Mouse (Mus musculus) inflammation-experienced regulatory T-cells, adult 6 months (primary cell): ENCODE data around the gene Arhgap27. TPM values are rescaled to one million over a fixed set of nuclear protein-coding genes. Genes with fewer than 3 reads are reported as not detected.

Source experiments
- ATAC-seq: one replicate; pipeline ENCODE4 v1.8.0; 2017
- polyA plus RNA-seq, 3 experiments: library from polyadenylated mRNA; unstranded; fragments of 100-300 nt; shearing (Covaris generic); gene quantifications; one replicate each; pipeline ENCODE4 v1.2.1; 2017

Gene Arhgap27
- polyA plus RNA-seq, 3 experiments from 2014 or later = 22.2 to 27.8 (median 25.8) TPM

- no peak for ATAC-seq
Measured at GRCm38 (mm10) chr11:103380460-103380859, 17.0 kb upstream of the Arhgap27 start.

DNA sequence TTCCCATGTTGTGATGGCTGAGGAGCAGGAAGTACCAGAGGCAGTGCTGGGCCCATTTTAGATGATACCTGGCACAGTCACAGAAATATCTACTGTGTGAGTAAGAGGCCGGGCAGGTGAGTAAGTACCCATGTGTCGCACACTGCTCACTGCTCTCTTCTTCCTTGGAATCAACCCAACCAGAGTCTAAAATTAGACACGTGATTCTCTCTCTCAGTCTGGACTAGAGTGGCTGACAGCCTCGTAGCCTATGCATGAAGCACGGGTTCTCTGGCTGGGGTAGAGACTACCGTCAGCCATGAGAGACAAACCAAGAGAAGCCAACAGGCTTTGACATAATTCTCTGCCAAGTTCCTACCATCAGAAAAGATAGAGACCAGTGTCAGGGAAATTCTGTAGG, 14.8 kb upstream of the Arhgap27 start:
- no peak for ATAC-seq

DNA sequence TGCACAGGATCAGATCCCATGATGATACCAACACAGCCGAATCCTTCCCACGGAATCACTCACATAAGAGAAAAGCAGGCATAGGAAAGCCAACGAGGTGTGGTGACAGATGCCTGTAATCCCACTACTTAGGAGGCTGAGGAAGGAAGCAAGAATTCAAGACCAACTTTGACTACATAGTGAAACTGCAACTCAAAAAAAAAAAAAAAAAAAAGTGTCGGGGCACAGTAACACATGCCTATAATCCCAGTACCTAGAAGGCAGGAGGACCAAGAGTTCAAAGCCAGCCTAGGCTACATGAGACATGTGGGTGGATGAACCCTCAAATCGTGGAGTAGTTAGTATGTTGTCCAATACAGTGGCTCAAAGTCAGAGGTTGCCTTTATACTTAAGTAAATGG, 12.3 kb upstream of the Arhgap27 start:
- no peak for ATAC-seq

DNA sequence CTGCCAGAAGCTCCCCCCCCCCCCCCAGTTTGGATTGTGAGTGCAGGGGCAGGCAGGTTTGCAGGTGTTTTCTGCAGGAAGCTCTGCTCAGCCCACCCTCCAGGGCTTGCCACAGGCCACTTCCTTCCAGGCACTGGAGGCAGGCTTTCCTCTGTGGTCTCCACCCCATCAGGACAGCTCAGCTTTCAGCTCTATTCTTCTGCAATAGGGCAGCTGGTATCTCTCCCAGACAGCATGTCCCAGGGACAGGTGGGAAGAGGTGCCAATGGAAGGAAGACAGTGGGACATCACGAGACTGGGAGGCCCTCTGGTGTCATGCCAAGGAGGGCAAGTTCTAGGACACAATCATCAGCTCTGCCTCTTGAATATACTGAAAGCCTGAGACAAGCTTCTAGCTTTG, 11.8 kb upstream of the Arhgap27 start:
- ATAC-seq = peak; percentile 41

DNA sequence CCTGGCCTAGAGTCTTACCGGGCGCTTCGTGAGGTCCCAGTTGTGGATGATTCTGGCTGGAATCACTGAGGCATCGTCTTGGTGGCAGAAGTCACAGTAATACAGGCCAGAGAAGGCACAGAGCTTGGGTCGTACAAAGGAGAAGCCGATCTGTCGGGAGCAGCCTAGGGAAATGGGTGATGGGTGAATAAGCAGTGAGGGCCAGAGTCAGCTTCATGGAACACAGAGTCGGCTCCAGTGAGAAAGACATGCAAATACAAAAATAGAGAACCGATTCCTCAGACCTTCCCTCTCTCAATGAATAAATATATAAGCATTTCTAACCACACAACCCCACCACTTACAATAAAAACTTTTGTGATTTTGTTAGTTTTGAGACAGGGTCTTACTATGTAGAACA, 10.4 kb upstream of the Arhgap27 start:
- ATAC-seq = no peak

GRCm38 (mm10) chr11:103372561-103372960, 9.1 kb upstream of the Arhgap27 start:
- no peak for ATAC-seq

DNA sequence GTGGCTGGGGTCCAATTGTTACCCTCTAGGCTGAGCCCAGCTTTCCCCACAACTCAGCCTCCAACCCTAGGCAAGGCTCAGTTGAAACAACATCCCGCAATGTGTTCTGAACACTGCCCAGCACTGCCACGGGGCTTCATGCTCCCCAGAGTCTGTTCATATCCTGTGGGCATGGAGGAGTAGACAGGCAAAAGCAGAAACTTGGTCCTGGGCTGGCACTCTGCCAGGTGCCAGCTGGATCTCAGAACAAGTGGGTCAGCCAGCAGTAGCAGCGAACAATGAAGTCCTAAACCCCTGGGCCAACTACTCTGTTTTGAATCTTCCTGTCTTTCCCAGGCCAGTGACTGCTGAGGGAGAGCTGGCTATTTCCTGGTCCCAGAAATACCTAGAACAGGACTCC, 8.6 kb upstream of the Arhgap27 start:
- ATAC-seq = no peak

- ATAC-seq = no peak
Measured at GRCm38 (mm10) chr11:103371222-103371539, 7.7 kb upstream of the Arhgap27 start.

- ATAC-seq = no peak
Measured at GRCm38 (mm10) chr11:103370397-103371221, 7.1 kb upstream of the Arhgap27 start.

DNA sequence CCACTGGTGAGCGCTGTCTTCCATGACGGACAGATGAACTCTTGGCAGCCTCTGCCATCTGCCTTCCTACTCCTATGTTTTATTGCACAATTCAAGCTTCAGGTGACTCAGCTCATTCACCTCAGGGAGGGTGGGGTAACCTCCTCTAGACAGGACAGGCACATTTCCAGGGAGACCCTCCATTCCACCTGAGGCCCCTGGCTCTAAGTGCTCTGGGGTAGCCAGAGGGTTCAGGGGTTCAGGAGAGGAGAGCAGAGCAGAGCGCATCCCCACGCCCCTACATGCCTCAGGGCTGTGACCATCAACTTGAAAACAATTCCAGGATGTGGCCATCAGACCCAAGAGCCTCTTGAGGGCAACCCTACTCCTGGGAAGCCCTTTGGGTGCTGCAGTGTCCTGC, 2.0 kb upstream of the Arhgap27 start:
- ATAC-seq = no peak

- ATAC-seq = no peak
Measured at GRCm38 (mm10) chr11:103365022-103365421, 1.5 kb upstream of the Arhgap27 start.

- no peak for ATAC-seq
Measured at GRCm38 (mm10) chr11:103364335-103364734, 843 bp upstream of the Arhgap27 start.

- ATAC-seq = no peak
Measured at GRCm38 (mm10) chr11:103362521-103363181, 841 bp downstream of the Arhgap27 start.

DNA sequence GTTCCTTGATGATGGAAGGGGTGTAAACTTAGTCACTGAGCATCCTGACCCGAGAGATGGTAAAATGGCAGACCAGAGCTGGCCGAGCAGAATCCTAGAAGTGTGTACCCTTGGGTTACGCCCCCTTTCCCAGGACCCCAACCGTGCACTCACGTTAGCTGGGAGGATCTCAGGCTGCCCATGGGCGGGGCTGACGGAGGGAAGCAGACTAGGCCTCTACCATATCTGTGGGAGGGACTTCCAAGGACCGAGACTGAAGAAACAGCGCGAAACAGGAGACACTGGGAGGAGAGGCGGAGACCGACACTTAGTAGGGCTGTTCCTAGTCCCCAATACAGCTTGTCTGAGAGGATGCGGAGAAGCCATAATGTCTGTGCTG, 1.4 kb downstream of the Arhgap27 start:
- no peak for ATAC-seq

- no peak for ATAC-seq
Measured at GRCm38 (mm10) chr11:103361396-103362053, 2.0 kb downstream of the Arhgap27 start.

DNA sequence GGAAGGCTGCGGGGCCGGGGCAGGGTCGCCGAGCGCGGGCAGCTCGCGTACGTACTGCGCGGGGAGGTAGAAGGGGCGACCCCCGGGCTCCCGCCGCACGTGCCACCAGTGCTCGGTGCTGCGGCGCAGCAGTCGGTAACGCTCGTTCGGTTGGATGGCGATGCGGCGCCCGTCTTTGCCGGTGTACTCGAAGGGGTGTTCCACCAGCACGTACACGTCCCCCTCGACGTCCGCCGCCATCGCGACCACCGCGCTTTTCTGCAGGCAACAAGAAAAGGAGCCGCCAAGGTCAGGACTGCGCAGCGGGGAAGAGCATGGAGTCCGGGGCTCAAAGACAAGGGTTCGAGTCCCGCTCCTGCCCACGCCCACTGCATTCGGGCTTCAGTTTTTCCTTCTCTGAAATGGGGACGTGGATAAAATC, 2.8 kb downstream of the Arhgap27 start:
- no peak for ATAC-seq

DNA sequence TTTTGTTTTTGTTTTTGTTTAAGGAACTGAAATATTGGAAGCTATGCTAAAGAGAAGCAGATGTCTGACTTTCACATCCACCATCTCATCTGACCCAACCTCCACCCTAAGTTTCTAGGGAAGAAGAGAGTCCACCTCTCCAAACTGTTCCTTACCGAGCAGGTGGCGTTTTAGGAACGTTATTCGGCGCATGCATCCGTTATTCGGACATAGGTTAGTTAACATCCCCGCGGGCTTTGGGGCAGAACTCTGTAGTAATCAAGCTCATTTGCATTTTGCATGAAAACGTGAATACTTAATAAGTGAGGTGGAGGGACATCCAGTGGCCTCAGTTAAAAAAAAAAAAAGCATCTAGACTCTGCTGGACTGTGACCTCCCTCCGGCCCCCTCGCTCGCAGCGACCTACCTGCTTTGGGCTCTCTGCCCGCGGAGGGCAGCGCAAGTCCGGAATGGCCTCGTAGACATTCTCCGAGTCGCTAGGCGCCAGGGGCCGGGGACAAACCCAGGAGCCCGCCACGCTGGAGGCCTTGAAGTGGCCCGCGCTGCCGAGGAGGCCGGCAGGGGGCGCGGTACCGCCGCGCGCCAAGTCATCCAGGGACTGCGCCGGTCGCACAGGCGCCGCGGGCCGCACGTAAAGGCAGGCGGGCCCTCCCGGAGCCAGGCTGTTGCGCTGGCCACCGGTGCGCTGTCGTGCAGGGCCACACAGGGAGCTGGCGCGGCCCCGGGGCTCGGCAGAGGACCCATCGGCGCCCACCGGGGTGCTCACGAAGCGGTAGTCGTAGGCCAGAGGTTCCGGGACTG, 3.5 kb downstream of the Arhgap27 start:
- peak; percentile 66 for ATAC-seq

DNA sequence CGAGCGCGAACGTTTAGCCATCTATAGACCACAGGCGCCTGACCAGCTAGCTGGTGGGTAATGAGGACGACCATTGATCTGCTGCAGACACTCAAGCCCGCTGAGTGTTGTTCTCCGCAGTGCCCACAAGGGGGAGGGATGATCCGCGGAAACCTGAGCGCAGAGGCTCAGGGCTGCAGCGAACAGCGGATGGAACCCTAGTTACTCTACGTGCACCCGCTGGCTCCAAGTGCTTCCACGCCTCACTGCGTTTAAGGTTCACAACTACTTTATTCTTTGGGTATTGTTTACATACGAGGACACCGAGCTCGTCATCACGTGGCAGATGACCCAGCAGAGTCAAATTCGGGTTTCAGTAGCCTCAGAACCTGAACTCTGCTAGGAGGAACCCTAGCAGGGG, 4.4 kb downstream of the Arhgap27 start:
- ATAC-seq = peak; percentile 64

GRCm38 (mm10) chr11:103358316-103358715, 5.2 kb downstream of the Arhgap27 start:
- ATAC-seq = no peak

GRCm38 (mm10) chr11:103357710-103358109, 5.8 kb downstream of the Arhgap27 start:
- no peak for ATAC-seq

GRCm38 (mm10) chr11:103356938-103357670, 6.4 kb downstream of the Arhgap27 start:
- no peak for ATAC-seq

- no peak for ATAC-seq
Measured at GRCm38 (mm10) chr11:103356032-103356571, 7.4 kb downstream of the Arhgap27 start.
